In the genomic region with DNA sequence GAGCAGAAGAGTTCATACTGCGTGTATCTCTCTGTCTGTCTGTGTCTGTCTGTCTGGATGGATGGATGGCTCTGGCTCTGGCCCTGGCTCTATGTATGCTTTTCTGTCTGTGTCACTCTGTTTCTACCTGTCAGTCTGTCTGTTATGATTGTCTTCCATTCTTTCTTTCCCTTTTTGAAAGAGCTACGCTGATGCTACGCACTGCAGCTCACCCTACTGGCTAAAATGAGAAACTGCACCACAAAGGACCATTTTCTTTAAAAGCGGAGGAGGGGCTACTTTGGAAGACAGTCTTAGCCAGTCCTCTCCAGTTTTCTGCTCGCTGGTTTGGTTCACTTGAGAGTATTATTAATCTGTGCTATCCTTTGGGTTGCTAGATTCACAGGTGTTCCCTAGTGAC, we compare ENCODE assay signal across 10 mouse cellular contexts.
A peak's percentile ranks its signal among the peaks of the same experiment; 100 is the strongest.
DNase-seq lines count a peak whose midpoint lies in the region; ATAC-seq and TF ChIP-seq lines count a peak whose summit lies in the region.
"Had no signal": no experiment of that assay in that cellular context is flagged by ENCODE, and none has a peak within 500 bp of the region (broad histone marks: within the 10 kb centered on the region; RNA-seq: fewer than 3 reads in every experiment).

No protein-coding gene starts in this region.

- H3K27ac ChIP-seq in midbrain, embryonic 10.5 days (replicated peaks) = no peak overlapping the region
- no peak overlapping the region for H3K27ac ChIP-seq in midbrain, embryonic 16.5 days (ENCODE audit: low read length)
- H3K27ac ChIP-seq in kidney, adult 2 months (ENCODE audit: insufficient read depth, low read depth, low read length) = no peak overlapping the region
- H3K27ac ChIP-seq: heart, embryonic 13.5 days; midbrain, embryonic 12.5 days had no signal

- no peak overlapping the region for H3K4me2 ChIP-seq in midbrain, embryonic 16.5 days (ENCODE audit: low read length)
- H3K4me2 ChIP-seq: heart, embryonic 13.5 days; midbrain, embryonic 12.5 days had no signal

- H3K4me3 ChIP-seq in midbrain, embryonic 10.5 days = no peak overlapping the region
- H3K4me3 ChIP-seq in midbrain, embryonic 16.5 days (ENCODE audit: low read depth, low read length) = no peak overlapping the region
- no peak overlapping the region for H3K4me3 ChIP-seq in kidney, adult 2 months (ENCODE audit: insufficient read depth, low read depth, low read length)
- H3K4me3 ChIP-seq: heart, embryonic 13.5 days; midbrain, embryonic 12.5 days had no signal

- H3K27me3 ChIP-seq in midbrain, embryonic 10.5 days (ENCODE audit: low read depth, poor library complexity, severe bottlenecking) = peaks cover 32% of the 10 kb centered on the region
- no peaks in the 10 kb centered on the region for H3K27me3 ChIP-seq in midbrain, embryonic 16.5 days (ENCODE audit: control insufficient read depth, insufficient read depth, low read depth, low read length)
- no peaks in the 10 kb centered on the region; the same call in 1 of the 2 replicates for H3K27me3 ChIP-seq in kidney, adult 2 months (replicated peaks; ENCODE audit: control insufficient read depth, insufficient read depth, low read length)

- DNase-seq in adrenal gland, adult 2 months = peak; percentile 45
- DNase-seq in adrenal gland, postnatal 4 days (ENCODE audit: low spot score in 2 of 2) = no peak
- DNase-seq in midbrain, embryonic 10.5 days (ENCODE audit: low spot score) = peak; percentile 36
- peak; percentile 15 for DNase-seq in c-Kit-positive CD71-positive TER-119-negative erythroid progenitor cells, embryonic 14.5 days (ENCODE audit: low read depth)
- peak; percentile 66 for DNase-seq in kidney, adult 2 months
- DNase-seq in lung, postnatal 25 days (ENCODE audit: low spot score) = peak; percentile 43
- DNase-seq in thymus, postnatal 4 days = peak; percentile 38

- no peak for TF ChIP-seq POLR2A in kidney, adult 2 months (IDR thresholded peaks at IDR 0.05; ENCODE audit: low read depth, low read length)

- H3K4me1 ChIP-seq in midbrain, embryonic 10.5 days = no peaks in the 10 kb centered on the region
- H3K4me1 ChIP-seq in midbrain, embryonic 16.5 days (ENCODE audit: control insufficient read depth, insufficient read depth, low read length) = peaks cover 2% of the 10 kb centered on the region; the same call in 1 of the 2 replicates
- H3K4me1 ChIP-seq in kidney, adult 2 months (ENCODE audit: control insufficient read depth, insufficient read depth, low read length) = peaks cover 3% of the 10 kb centered on the region; the same call in 1 of the 2 replicates
- H3K4me1 ChIP-seq: heart, embryonic 13.5 days; midbrain, embryonic 12.5 days had no signal

- no peak overlapping the region for H3K9ac ChIP-seq in midbrain, embryonic 16.5 days (ENCODE audit: low read depth, low read length)
- H3K9ac ChIP-seq: heart, embryonic 13.5 days; midbrain, embryonic 12.5 days had no signal

- no peaks in the 10 kb centered on the region for H3K36me3 ChIP-seq in midbrain, embryonic 10.5 days
- H3K36me3 ChIP-seq in midbrain, embryonic 16.5 days (ENCODE audit: control insufficient read depth, insufficient read depth, low read length) = no peaks in the 10 kb centered on the region
- no peaks in the 10 kb centered on the region for H3K36me3 ChIP-seq in kidney, adult 2 months (ENCODE audit: control insufficient read depth, insufficient read depth, low read length)
- H3K36me3 ChIP-seq: heart, embryonic 13.5 days; midbrain, embryonic 12.5 days had no signal

- TF ChIP-seq CTCF in kidney, adult 2 months (conservative IDR thresholded peaks at IDR 0.05; ENCODE audit: insufficient read depth, insufficient read length, low read depth, low read length) = peak; percentile 56

- H3K9me3 ChIP-seq in midbrain, embryonic 10.5 days (replicated peaks) = no peaks in the 10 kb centered on the region
- no peaks in the 10 kb centered on the region for H3K9me3 ChIP-seq in midbrain, embryonic 16.5 days (replicated peaks; ENCODE audit: control insufficient read depth, low read length, poor library complexity, severe bottlenecking)
- H3K9me3 ChIP-seq: heart, embryonic 13.5 days; midbrain, embryonic 12.5 days had no signal

- 23% methylated on average over 5 of the region's 5 CpGs for WGBS in midbrain, embryonic 10.5 days
- 24% methylated on average over 5 of the region's 5 CpGs for WGBS in midbrain, embryonic 16.5 days
- 20% methylated on average over 5 of the region's 5 CpGs for WGBS in kidney, adult 2 months

- ATAC-seq in midbrain, embryonic 16.5 days = no peak

Comparison
In these comparisons a context has a peak if more than half of its experiments do, and no peak if none do; other contexts are left out.
1. DNase-seq: peak in adrenal gland, adult 2 months (single experiment), midbrain, embryonic 10.5 days (single experiment), c-Kit-positive CD71-positive TER-119-negative erythroid progenitor cells, embryonic 14.5 days (single experiment), kidney, adult 2 months (single experiment), lung, postnatal 25 days (single experiment) and thymus, postnatal 4 days (single experiment); none in adrenal gland, postnatal 4 days (0 of 2).